Mouse (Mus musculus) olfactory bulb, adult 2 months (tissue): Measurements from ENCODE around the gene Gm28374. TPM values are rescaled to one million over a fixed set of nuclear protein-coding genes. Genes with fewer than 3 reads are reported as not detected.

Source experiments
- H3K27ac ChIP-seq: fragments of 200-500 bp; 2 replicates; pipeline ENCODE4 v1.5.1; 2012; ENCODE audit warnings: low read depth, low read length; ENCODE audit not compliant: insufficient read depth
- H3K4me1 ChIP-seq: fragments of 200-500 bp; 2 replicates; pipeline ENCODE4 v1.6.1; 2012; ENCODE audit warnings: low read length; ENCODE audit not compliant: control insufficient read depth, insufficient read depth
- H3K4me3 ChIP-seq: fragments of 200-500 bp; 2 replicates; pipeline ENCODE4 v1.5.1; 2012; ENCODE audit warnings: mild to moderate bottlenecking, low read depth, low read length, moderate library complexity; ENCODE audit not compliant: insufficient read depth
- CTCF ChIP-seq: fragments of 200-500 bp; IDR thresholded peaks from 2 replicates; pipeline ENCODE4 v1.5.1; 2012; ENCODE audit warnings: low read depth, mild to moderate bottlenecking, low read length, moderate library complexity; ENCODE audit not compliant: insufficient read depth
- POLR2A ChIP-seq: fragments of 200-500 bp; IDR thresholded peaks from 2 replicates; pipeline ENCODE4 v1.6.1; 2012; ENCODE audit warnings: mild to moderate bottlenecking, low read depth, low read length, moderate library complexity; ENCODE audit not compliant: insufficient read depth
- WGBS: fragments of 180-500 bp; shearing (Covaris S2); methylation state at CpG from one replicate; pipeline ENCODE4 v1.1.7; 2018; 5-methylcytosine and 5-hydroxymethylcytosine counted together
- polyA plus RNA-seq: library from polyadenylated mRNA; stranded (reverse); fragments of >200 nt; gene quantifications from 2 replicates; pipeline ENCODE4 v1.2.4, GENCODE M21; 2012; ENCODE audit warnings: low replicate concordance; ENCODE audit not compliant: missing spikeins, insufficient read depth, insufficient read length

The Gm28374 gene
- polyA plus RNA-seq, 1 experiment, result not detected

- TF ChIP-seq POLR2A, result no peak
- no peak for TF ChIP-seq CTCF
- Histone ChIP-seq H3K4me3 (peak overlapping the region; percentile 89), H3K4me1 (peaks cover 11% of the 10 kb centered on the region), H3K27ac (peak overlapping the region; percentile 62)
- 1% methylated on average over 8 of the region's 8 CpGs for WGBS
Measured at GRCm38 (mm10) chr19:6118677-6119185, 36.7 kb upstream of the Gm28374 start.

GRCm38 (mm10) chr19:6117986-6118676 is 36.1 kb upstream of the Gm28374 start, which contains the start of gene Sac3d1:
Gene Sac3d1 (minus strand): TSS chr19:6118650.
- TF ChIP-seq POLR2A (peak; percentile 38; the same call in 1 of the 2 replicates), CTCF (no peak)
- WGBS, result under 1% methylated on average over 77 of the region's 77 CpGs
- Histone ChIP-seq H3K27ac (peak within 1 kb of the TSS; percentile 68), H3K4me1 (peaks cover 11% of the 10 kb centered on the region), H3K4me3 (peak within 1 kb of the TSS; percentile 89)

DNA sequence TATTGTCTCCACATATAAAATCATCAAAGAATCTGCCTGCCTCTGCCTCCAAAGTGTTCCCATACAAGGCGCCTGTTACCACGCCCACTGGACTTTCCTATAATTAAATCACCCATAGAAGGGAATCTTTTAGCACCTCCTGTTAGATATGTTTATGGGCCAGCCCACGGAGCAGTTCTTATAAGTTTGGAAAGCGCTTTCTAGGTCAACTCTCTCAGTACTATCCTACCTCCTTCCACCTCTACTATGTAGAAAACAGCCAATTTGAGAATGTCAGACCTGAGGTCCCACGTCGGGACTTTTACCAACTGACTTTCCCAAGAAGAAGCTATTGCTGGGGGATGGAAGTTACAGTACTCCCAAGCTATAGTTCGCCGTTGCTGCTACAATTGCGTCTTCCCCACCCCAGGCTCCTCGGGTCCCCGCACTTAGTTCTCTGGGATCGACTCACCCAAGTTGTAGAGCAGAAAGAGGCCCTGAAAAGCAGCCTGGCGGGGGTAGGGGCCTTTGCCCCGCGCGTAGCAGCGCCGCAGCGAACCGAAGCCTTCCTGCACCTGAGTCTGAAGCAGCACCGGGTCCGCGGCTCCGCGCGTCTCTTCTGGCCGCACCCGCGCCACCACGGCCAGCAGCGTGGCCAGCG is 35.4 kb upstream of the Gm28374 start:
- peak overlapping the region; percentile 89 for H3K4me3 ChIP-seq
- peaks cover 11% of the 10 kb centered on the region for H3K4me1 ChIP-seq
- TF ChIP-seq POLR2A, result no peak
- no peak for TF ChIP-seq CTCF
- H3K27ac ChIP-seq, result peak overlapping the region; percentile 68
- WGBS, result 4% methylated on average over 32 of the region's 32 CpGs

DNA sequence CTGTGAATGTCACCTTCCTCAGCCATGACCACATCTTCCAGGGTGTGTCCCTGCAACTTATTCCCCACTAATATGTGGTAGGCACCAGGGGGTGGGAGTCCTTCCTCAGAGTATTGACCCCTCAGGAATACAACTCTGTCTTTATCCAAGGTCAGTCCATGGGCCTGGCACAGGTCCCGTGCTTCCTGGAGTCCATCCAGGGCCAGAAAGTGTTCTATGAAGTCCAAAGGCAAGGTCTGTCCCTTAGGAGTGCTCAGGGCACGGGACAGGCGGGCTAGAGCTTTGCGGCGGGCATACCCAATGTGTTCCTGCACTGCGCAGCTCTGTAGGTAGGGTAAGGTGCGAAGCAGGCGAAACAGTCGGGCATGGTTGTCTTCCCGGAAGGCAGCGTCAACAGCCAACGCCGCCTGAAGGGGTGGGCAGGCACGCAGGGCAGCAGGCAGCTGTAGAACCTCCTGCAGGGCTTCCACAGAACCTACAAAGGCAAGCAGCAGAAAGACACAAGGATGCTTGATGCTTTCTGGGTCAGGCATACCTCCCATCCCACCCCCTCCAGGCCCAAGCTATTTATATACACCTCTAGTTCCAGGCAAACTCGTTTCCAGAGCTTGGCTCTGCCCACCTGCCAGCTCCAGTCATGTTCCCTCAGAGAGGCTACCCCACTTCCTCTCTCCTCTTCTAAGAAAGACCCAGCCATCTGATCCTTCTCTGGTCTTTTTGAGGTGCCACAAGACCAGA is 34.2 kb upstream of the Gm28374 start:
- 71% methylated on average over 15 of the region's 15 CpGs for WGBS
- no peak overlapping the region for H3K4me3 ChIP-seq
- no peak for TF ChIP-seq CTCF
- TF ChIP-seq POLR2A, result no peak
- peaks cover 11% of the 10 kb centered on the region for H3K4me1 ChIP-seq
- H3K27ac ChIP-seq, result no peak overlapping the region

DNA sequence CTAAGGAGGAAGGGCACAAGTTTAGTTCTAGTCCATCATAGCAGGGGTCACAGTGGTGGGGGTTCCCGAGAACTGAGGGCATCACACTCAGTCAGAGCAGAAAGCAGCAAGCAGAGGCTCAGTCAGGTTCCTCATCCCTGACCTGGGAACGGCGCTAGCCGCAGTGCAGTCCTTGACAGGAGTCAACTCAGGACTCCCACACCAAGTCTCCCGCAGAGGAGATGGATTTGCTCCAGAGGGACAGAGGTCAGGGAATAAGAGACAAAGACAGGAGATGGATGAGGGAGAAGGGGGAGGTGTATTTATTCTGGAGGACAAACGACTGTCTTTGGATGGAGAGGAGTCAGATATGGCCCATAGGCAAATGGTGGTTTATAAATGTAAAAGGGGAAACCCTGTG is 31.1 kb upstream of the Gm28374 start:
- Histone ChIP-seq H3K4me1 (peaks cover 10% of the 10 kb centered on the region), H3K27ac (no peak overlapping the region), H3K4me3 (no peak overlapping the region)
- 67% methylated on average over 6 of the region's 6 CpGs for WGBS
- TF ChIP-seq CTCF, result no peak
- TF ChIP-seq POLR2A, result no peak

GRCm38 (mm10) chr19:6105586-6105985 is 23.5 kb upstream of the Gm28374 start, which contains the start of gene Naaladl1:
Gene Naaladl1 (plus strand): TSS chr19:6105782.
- 93% methylated on average over 7 of the region's 7 CpGs for WGBS
- TF ChIP-seq CTCF (no peak), POLR2A (no peak)

DNA sequence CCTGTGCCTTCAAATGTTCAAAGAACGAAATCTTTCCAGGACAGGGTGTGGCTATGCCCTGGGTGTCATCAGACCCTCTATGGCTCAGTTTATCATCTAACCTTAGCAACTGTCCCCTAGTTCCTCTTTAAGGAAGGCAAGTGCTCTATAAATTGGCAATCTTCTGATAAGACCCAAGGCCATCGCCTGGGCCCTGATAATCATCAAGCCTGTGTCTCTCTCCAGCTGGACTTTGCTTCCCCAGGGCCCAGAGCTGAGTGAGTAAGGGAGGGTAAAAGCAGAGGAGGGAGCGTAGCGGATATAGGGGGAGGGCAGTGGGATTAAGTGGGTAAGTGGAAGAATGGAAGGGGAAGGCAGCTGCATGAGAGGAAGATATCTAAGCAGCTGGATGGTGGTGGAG is 22.4 kb upstream of the Gm28374 start:
- H3K27ac ChIP-seq, result no peak overlapping the region
- no peaks in the 10 kb centered on the region for H3K4me1 ChIP-seq
- TF ChIP-seq CTCF (no peak), POLR2A (no peak)
- no peak overlapping the region for H3K4me3 ChIP-seq
- 85% methylated on average over 4 of the region's 4 CpGs for WGBS

More at GRCm38 (mm10) chr19:6105586-6105985, 23.5 kb upstream of the Gm28374 start, which contains the start of gene Naaladl1:
- Histone ChIP-seq H3K4me3 (no peak within 1 kb of the TSS), H3K4me1 (no peaks in the 10 kb centered on the region), H3K27ac (no peak within 1 kb of the TSS)

DNA sequence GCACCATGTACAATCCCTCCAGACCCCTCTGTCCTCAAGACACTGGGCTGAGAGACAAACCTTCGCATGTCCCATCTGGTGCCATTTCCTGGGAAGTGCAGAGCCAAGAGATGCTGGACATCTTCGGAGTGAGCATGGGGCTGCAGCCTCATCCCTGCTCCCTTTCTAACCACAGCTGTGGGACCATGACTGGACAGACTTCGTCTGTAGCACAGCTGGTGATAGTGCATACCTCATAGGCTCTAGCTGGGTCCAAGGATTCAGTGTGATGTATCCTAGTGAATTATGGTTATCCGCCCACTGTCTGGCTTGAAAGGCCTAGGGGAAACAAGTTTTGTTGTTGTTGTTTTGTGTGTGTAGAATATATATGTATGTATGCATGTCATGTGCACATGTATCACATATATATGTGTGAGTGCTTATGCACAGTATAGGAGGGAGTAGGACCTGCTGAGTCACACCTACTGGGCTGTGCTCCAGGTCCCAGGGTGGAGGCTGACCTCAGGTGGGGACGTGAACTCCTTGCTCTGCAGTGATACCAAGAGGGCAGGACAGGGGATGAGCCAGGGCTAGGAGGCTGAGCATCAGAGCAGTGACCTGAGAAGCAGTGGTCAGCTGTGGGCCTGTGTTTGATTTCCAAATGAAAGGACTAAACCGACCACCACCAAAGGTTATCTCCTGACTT is 20.3 kb upstream of the Gm28374 start:
- whole genome bisulfite sequencing, result 84% methylated on average over 6 of the region's 6 CpGs
- no peak overlapping the region for H3K27ac ChIP-seq
- TF ChIP-seq POLR2A (no peak), CTCF (no peak)
- H3K4me3 ChIP-seq, result no peak overlapping the region
- no peaks in the 10 kb centered on the region for H3K4me1 ChIP-seq
